Mouse (Mus musculus) left cerebral cortex, adult 2 months (tissue): ENCODE data around the gene Fam71e1. TPM values are rescaled to one million over a fixed set of nuclear protein-coding genes. Genes with fewer than 3 reads are reported as not detected.
A peak's percentile ranks its signal among the peaks of the same experiment; 100 is the strongest.

ENCODE experiments used
- DNase-seq, 2 experiments: peaks; one replicate each; pipeline ENCODE4 v3.0.0; 2021 to 2022; ENCODE audit warnings: low spot score in 2 of 2, mixed read lengths in 1 of 2; ENCODE audit errors: extremely low spot score in 1 of 2
- H3K27ac ChIP-seq: fragments of 200-600 bp; 2 replicates; pipeline ENCODE4 v1.8.1; 2022
- H3K4me3 ChIP-seq: fragments of 200-600 bp; 2 replicates; pipeline ENCODE4 v1.8.1; 2022
- CTCF ChIP-seq: fragments of 200-600 bp; IDR thresholded peaks from 2 replicates; pipeline ENCODE4 v1.8.1; 2022; ENCODE audit warnings: antibody characterized with exemption, mild to moderate bottlenecking, moderate library complexity
- intact Hi-C: fragments of 180-260 bp; cut with DNase I; formaldehyde crosslinking; loops from one replicate; pipeline ENCODE4 v1.15.1; 2025
- microRNA-seq, 2 experiments: library from miRNA; unstranded; fragments of <30 nt; microRNA quantifications; one replicate each; pipeline ENCODE4 v1.2.0; 2021
- total RNA-seq, 2 experiments: library from RNA; stranded (reverse); gene quantifications; 2 replicates each; pipeline ENCODE4 v1.2.3; 2021

The Fam71e1 gene
- total RNA-seq, 2 experiments from 2014 or later: 15.5 to 21.0 TPM

DNA sequence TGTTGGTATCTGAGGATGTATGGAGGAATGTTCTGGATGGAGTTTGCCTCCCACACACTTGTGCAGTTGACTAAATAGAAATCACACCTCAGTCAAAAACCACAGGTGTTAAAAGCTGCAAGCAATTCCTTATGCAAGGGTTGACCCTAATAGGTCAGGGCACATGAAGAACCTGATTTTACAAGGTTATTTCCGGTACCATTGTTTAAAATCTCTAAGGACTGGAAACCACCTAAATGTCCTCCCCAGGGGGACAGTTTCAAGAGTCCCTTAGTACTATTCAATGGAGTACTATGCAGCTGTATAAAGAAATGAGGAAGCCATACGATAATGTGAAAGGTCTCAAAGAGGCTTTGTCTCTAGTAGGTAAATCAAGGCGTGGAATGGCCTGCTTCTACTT, 49.9 kb downstream of the Fam71e1 start:
- H3K27ac ChIP-seq: no peak overlapping the region
- no peak for TF ChIP-seq CTCF
- intact Hi-C loops: no loop called here
- no peak for DNase-seq
- no peak overlapping the region for H3K4me3 ChIP-seq

DNA sequence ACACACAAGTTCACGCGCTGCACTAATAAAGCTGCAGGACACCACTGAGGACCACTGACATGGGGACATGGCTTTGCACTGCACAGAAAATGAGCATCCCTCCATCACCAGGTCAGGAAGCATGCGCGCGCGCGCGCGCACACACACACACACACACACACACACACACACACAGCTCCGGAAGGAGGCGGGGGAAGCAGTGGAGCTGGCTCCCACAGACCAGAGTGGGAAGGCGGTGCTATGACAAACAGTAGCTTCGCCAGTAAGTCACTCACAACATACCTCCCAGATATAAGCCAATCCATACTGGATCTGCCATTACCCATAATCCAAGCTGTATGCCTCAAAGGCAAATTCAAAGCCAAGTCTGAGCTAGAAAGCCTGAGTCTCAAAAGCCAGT, 50.7 kb downstream of the Fam71e1 start:
- intact Hi-C loops: no loop called here
- DNase-seq: no peak
- no peak for TF ChIP-seq CTCF
- no peak overlapping the region for H3K4me3 ChIP-seq
- H3K27ac ChIP-seq: no peak overlapping the region

DNA sequence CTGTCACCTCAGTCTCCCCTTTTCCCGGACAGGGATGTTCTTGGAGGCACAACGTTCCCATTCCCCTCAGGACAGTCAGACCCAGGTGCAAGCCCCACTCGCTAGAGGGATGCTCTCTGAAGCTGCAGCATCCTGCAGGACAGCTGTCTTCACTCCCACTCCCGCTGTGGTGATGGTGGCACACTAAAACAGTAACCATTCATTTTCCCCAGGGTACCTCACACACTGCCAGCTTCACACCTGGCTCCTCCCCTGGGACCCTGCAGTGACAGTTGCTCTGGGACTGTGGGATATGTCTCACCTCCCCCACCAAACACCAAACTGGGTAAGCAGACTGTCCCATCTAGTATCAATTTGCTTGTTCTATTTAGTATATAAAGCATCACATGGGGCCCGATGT, 51.3 kb downstream of the Fam71e1 start:
- DNase-seq: no peak
- H3K27ac ChIP-seq: no peak overlapping the region
- intact Hi-C loops: loop anchor here (2.0 kb wide), 2 partner anchors 21 to 47 kb away; no protein-coding TSS in a partner anchor
- no peak overlapping the region; the same call in 1 of the 2 replicates for H3K4me3 ChIP-seq
- TF ChIP-seq CTCF: no peak

DNA sequence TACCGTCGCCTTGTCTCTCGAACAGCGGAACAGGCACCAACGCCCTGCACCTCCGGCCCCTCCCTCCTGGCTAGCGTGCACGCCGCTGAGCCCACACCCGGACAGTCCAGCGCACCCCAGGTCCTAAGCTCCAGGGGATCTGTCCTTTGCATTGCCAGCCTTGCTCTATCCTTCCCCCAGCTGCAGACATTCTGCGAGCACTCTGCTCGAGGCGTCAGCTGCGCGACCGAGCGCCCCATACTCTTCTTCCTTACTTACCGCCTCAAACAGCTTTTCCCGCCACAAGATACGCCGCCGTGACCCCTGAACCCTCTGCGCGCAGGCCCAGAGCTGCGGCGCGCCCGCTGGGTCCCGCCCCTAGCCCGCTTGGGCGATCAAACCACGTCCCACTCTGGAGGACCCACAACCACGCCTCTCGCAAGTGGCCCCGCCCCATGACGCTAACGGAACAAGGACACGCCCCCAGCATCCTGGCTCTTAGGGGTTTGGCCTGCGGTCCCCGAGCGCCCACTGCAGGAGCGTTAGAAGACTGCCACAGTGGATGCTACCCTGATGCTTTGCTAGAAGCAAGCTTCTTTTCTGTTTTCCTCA, 52.2 kb downstream of the Fam71e1 start, which contains the start of gene Pold1:
TSS of gene Pold1 (minus strand) at position 353 of the 591 bp plus-strand sequence.
- intact Hi-C loops: loop anchor here (2.0 kb wide), 2 partner anchors 22 to 48 kb away; no protein-coding TSS in a partner anchor
- TF ChIP-seq CTCF: peak; percentile 90
- Histone ChIP-seq H3K4me3 (peak within 1 kb of the TSS; percentile 61), H3K27ac (peak within 1 kb of the TSS; percentile 12)
- peak; percentile 99 for DNase-seq

DNA sequence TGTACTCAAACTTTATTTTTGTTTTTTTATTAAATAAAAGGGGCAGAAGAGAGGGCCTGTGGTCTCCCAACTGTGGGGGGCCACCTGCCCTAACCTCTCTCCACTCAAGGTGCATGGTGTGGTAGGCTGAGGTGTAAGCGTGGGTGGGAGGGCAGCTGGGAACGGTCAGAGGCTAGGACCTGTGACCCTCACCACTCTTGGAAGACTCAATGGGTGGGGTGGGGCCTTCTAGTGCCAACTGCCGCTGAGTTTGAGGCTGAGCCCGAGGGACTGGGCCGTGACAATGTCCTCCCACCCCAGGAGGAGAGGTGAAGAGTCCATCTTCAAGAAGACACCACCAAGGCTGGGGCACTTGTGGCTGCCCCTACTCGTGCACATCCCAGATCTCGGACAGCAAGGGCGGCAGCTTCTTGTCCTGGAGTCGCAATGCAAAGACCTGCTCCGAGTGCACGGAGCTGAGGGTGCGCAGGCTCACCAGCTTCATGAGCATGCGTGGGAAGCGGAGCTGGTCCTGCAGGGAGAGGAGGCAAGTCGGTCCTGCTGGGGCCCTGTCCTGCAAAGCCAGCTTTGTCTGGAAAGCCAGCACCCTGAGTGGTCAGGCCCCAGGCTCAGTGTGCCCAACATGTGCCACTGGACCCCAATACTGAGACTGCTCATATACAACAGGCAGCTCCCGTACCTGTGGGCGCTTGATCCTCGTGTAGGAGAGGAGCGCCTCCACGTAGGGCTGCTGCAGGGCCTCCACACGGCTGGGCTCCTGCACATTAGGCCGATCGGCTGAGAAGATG, 53.4 kb downstream of the Fam71e1 start:
- DNase-seq: no peak
- TF ChIP-seq CTCF: no peak
- Histone ChIP-seq H3K4me3 (no peak overlapping the region), H3K27ac (no peak overlapping the region)
- intact Hi-C loops: loop anchor here (2.0 to 5.0 kb wide), 3 partner anchors 23 to 173 kb away; no protein-coding TSS in a partner anchor

- no peak for TF ChIP-seq CTCF
- intact Hi-C loops: loop anchor here (5.0 kb wide), 1 partner anchor 173 kb away; no protein-coding TSS in a partner anchor
- H3K27ac ChIP-seq: no peak overlapping the region
- no peak for DNase-seq
- H3K4me3 ChIP-seq: no peak overlapping the region
Measured at GRCm38 (mm10) chr7:44550409-44550678, 54.0 kb downstream of the Fam71e1 start.

Small RNA genes lying within 50 kb of the gene (microRNA-seq; reads per million reads assigned to microRNA genes)
- gene Mir7052 (11.0 to 14.8 reads per million in 2 experiments), gene Mir7053 (0.49 to 0.72 reads per million in 2 experiments)

Other genes starting within 250 kb of the Fam71e1 start
- 1 to 10 TPM; 1.2 to 1.3 TPM for gene 1700028J19Rik, start 249.9 kb upstream of the Fam71e1 start, total RNA-seq
- 10 to 100 TPM; 70.1 to 80.9 TPM for gene 2410002F23Rik, start 249.9 kb upstream of the Fam71e1 start, total RNA-seq
- not detected for gene Acp4, start 239.2 kb upstream of the Fam71e1 start, total RNA-seq
- not detected for gene Gm15517, start 235.1 kb upstream of the Fam71e1 start, total RNA-seq
- 1 to 10 TPM; 4.3 TPM for gene Clec11a, start 189.7 kb upstream of the Fam71e1 start, total RNA-seq
- gene Shank1, start 186.3 kb upstream of the Fam71e1 start, total RNA-seq: 100 to 1,000 TPM; 637 to 705 TPM
- 10 to 100 TPM; 59.5 to 63.7 TPM for gene Syt3, start 112.5 kb upstream of the Fam71e1 start, total RNA-seq
- gene 1700008O03Rik, start 110.8 kb upstream of the Fam71e1 start, total RNA-seq: 1 to 10 TPM; 1.5 to 2.7 TPM
- gene Lrrc4b, start 67.6 kb upstream of the Fam71e1 start, total RNA-seq: 100 to 1,000 TPM; 278 to 294 TPM
- 10 to 100 TPM in 1 of 2 experiments, 1 to 10 TPM in 1; 9.8 to 10.0 TPM for gene Aspdh, start 31.2 kb upstream of the Fam71e1 start, total RNA-seq
- gene Josd2, start 28.6 kb upstream of the Fam71e1 start, total RNA-seq: 10 to 100 TPM; 72.3 to 86.6 TPM
- gene Emc10, start 52 bp upstream of the Fam71e1 start, total RNA-seq: 100 to 1,000 TPM; 192 to 201 TPM
- under 1 TPM in 1 of 2 experiments, not detected in 1; 0.29 TPM for gene Mybpc2, start 28.1 kb downstream of the Fam71e1 start, total RNA-seq
- under 1 TPM in 1 of 2 experiments, not detected in 1; 0.20 TPM for gene Spib, start 35.5 kb downstream of the Fam71e1 start, total RNA-seq
- 1 to 10 TPM; 8.8 to 9.4 TPM for gene Pold1, start 52.3 kb downstream of the Fam71e1 start, total RNA-seq
- gene Nr1h2, start 57.4 kb downstream of the Fam71e1 start, total RNA-seq: 10 to 100 TPM; 78.4 to 82.5 TPM
- gene Napsa, start 75.8 kb downstream of the Fam71e1 start, total RNA-seq: under 1 TPM in 1 of 2 experiments, not detected in 1; 0.29 TPM
- gene Kcnc3, start 94.1 kb downstream of the Fam71e1 start, total RNA-seq: 100 to 1,000 TPM; 114 to 122 TPM
- 10 to 100 TPM; 21.1 to 21.4 TPM for gene Myh14, start 174.3 kb downstream of the Fam71e1 start, total RNA-seq
- not detected for gene Izumo2, start 212.2 kb downstream of the Fam71e1 start, total RNA-seq